Mouse (Mus musculus): ENCODE results near the gene Traf5.

DNA sequence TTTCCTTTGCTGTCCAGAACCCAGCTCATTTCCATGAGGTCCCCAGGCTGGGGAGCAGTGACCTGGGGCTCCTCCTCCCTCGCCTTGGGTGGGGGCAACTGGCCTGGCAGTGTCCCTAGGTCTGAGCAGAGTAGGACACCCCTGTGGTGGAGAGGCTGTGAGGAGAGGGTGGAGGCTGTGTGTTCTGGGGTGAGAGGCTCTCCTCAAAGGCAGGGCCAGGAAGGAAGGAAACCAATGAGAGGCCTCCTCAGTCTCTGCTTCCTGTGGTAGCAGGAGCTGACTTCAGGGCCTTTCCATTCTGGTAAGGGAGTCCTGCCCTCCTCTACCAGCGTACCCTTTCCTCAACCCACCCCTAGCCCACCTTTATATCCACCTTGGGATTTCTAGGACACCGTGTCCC is 136.1 kb downstream of the Traf5 start:
- TF ChIP-seq CTCF (IDR thresholded peaks at IDR 0.05; ENCODE audit: insufficient read depth, low read length) (no peak), POLR2A (IDR thresholded peaks at IDR 0.05; ENCODE audit: borderline replicate concordance, extremely low read depth, low read depth, low read length) (peak; percentile 56; the same call in 1 of the 2 replicates)
